Mouse (Mus musculus) neutrophil, adult 5-6 weeks (primary cell): ENCODE data around the gene Rbbp4. TPM values are rescaled to one million over a fixed set of nuclear protein-coding genes. Genes with fewer than 3 reads are reported as not detected.

Experiments used
- ATAC-seq: fragments of 151-379, 151-347 bp; 2 replicates; pipeline ENCODE4 v1.8.0; 2017; ENCODE audit warnings: mild to moderate bottlenecking, moderate TSS enrichment; ENCODE audit not compliant: insufficient number of reproducible peaks, poor library complexity, low FRiP score, severe bottlenecking; ENCODE audit errors: extremely low read depth
- total RNA-seq: library from RNA; stranded (forward); fragments of 200-1000 nt; gene quantifications from 2 replicates; pipeline ENCODE4 v1.2.3, GENCODE M21; 2017

The Rbbp4 gene
- total RNA-seq, 1 experiment from 2014 or later, result 61.8 TPM

GRCm38 (mm10) chr4:129304306-129304705 lies 30.9 kb downstream of the Rbbp4 start:
- no peak for ATAC-seq

GRCm38 (mm10) chr4:129303816-129304215 lies 31.4 kb downstream of the Rbbp4 start:
- no peak for ATAC-seq

GRCm38 (mm10) chr4:129303401-129303800 lies 31.8 kb downstream of the Rbbp4 start:
- no peak for ATAC-seq

- no peak for ATAC-seq
Measured at GRCm38 (mm10) chr4:129299121-129299520, 36.0 kb downstream of the Rbbp4 start.

DNA sequence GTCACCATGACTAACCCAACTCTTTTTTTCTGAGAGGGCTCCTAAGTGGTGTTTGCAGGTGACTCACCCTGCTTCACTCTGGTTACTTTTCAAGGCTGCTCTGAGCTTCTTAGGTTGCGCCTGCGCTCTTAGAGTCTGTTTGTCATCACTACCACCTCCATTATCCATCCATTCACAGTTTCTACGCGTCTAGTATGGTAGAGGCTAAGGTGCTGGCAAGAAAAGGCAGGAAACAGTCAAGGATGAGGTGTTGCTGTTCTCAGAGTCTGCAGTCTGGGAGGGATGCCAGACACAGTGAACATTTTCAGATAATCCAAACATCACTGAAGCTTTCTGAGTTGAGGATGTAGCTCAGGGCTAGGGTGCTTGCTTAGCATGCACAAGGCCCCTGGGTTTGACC lies 37.4 kb downstream of the Rbbp4 start:
- ATAC-seq, result no peak

DNA sequence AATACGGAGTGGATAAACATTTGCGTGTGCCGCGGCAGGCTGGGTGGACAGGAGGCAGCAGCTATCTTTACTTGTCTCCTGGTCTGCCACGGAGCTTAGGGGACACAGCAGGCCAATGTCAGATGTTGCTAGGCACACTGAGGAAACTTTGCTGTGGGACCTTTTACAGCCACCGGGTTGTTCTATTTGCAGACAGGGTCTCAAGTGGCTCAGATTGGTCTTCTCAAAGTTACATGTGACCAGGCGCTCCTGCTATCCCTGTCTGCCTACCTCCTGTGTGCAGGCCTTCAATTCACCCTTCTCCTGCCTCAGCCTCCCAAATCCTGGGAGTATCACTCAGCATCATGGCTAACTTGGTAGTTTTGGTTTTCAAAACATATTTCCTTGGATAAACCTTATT lies 39.1 kb downstream of the Rbbp4 start:
- ATAC-seq, result no peak

DNA sequence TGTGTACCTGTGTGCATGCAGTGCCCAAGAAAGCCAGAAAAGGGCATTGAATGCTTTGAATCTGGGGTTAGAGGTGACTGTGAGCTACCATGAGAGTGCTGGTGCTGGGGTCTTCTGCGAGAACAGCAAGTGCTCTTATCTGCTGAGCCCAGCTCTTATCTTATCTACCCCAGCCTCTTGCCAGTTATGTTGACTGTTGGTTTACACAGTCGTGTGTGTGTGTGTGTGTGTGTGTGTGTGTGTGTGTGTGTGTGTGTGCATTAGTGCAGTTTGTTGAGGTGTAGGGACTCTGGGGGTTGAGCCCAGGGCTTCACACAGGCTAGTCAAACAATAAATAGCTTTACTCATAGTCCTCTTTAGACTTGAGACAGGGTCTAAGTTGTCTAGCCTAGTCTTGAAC lies 40.0 kb downstream of the Rbbp4 start:
- no peak for ATAC-seq

DNA sequence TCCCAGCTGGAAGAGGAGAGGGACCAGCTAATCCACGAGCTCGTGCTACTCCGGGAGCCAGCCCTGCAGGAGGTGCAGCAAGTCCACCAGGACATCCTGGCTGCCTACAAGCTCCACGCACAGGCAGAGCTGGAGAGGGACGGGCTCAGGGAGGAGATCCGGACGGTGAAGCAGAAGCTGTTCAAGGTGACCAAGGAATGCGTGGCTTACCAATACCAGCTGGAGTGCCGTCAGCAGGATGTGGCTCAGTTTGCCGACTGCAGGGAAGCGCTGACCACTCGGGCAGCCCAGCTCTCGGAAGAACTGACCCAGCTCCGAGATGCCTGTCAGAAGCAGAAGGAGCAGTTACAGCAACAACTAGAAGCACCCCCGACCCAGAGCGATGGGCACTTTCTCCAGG lies 41.5 kb downstream of the Rbbp4 start:
- ATAC-seq, result no peak

GRCm38 (mm10) chr4:129292831-129293230 lies 42.3 kb downstream of the Rbbp4 start:
- ATAC-seq, result no peak

DNA sequence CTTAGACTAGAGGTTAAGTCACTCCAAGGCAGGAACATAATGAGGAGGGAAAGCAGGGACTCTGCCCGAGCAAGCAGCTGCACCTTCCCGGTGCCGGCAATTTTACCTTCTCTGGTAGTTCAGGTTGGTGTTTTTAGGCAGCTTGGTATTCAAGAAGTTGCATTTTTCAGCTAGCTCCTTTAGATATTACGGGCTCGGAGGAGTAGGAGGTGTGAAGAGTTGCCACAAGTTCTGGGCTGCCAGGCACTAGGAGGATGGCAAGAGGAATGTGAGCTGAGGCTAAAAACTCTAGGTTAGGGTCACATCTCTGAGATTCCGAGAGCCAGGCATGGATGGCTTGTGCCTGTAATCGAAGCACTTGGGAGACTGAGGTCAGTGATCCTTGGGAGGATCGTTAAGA lies 45.5 kb downstream of the Rbbp4 start:
- no peak for ATAC-seq

GRCm38 (mm10) chr4:129288067-129288466 lies 47.1 kb downstream of the Rbbp4 start:
- ATAC-seq, result no peak

DNA sequence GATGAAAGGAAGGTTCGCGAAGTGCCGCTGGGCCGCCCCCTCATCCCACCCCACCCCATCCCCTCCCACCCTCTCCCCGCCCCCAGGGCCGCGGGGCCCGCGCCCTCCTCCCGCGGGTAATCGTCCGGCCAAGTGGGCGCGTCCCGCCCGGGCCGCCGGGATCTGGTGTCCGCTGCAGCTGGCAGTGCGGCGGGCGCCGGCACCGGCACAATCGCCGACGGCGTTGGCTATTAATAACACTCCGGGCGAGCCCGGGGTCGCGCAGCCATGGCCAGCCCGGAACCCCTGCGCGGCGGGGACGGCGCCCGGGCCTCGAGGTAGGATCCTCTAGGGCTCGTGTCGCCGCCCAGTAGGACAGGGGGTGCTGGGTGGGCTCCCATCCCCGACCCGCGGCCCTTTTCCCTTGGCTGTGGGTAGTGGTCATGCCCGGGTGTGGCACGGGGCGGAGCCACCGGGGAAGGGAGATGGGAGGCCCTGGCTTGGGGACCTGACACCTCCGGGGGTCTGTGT lies 47.6 kb downstream of the Rbbp4 start, which contains the start of gene Sync:
Gene Sync (plus strand): TSS at position 146 of the 510 bp plus-strand sequence.
- no peak for ATAC-seq

GRCm38 (mm10) chr4:129286683-129287471 lies 48.3 kb downstream of the Rbbp4 start:
- ATAC-seq, result no peak

- 0 out of 2 replicates have a peak, but pooled peaks have one; percentile 26 for ATAC-seq
Measured at GRCm38 (mm10) chr4:129286001-129286682, 49.0 kb downstream of the Rbbp4 start.

GRCm38 (mm10) chr4:129284685-129285084 lies 50.5 kb downstream of the Rbbp4 start:
- ATAC-seq, result no peak

- ATAC-seq, result no peak
Measured at GRCm38 (mm10) chr4:129283226-129283625, 51.9 kb downstream of the Rbbp4 start.

- no peak for ATAC-seq
Measured at GRCm38 (mm10) chr4:129282786-129283185, 52.4 kb downstream of the Rbbp4 start.

DNA sequence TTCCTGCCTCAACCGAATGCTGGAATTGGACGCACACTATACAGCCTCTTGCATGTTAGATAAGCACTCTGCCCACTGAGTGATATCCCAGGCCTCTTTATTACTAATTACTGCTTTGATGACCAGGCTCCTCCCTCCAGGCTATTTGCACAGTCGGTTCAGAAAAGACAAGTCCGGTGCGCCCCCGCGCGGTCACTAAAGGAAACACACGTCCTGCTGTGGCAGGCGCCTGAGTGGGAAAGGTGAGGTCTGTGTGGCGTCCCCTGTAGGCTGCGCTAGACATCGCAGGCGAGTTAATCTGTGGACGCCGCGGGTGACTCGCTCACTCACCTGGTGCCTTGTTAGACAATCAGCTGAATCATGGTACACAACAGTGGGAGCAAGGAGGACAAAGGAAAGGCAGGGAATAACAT lies 58.7 kb downstream of the Rbbp4 start:
- ATAC-seq, result peak; percentile 85

DNA sequence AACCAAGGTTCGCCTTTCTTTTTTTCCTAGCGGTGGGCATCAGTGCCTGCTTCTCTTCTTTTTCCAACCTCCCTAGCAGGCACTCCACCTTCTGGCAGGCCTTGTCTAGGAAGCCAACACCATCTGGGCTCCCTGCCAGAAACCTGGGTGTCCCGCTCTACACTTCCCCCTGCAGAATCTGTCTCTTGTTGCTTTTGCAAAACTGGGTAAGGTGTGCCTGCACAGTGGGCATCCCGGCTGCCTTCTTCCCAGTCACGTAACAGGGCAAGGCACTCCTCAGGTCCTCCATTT lies 62.5 kb downstream of the Rbbp4 start:
- no peak for ATAC-seq

GRCm38 (mm10) chr4:129271991-129272755 lies 63.0 kb downstream of the Rbbp4 start:
- ATAC-seq, result no peak
